Mouse (Mus musculus) cortical plate, adult 2 months (tissue): ENCODE measurements at regions not wholly inside any gene's neighbourhood (a gene's known extent, or its start where the extent isn't known, plus 50 kb on each side); places are given as distances from the start of the nearest gene placed in this dataset.

Source experiments
- H3K27ac ChIP-seq: fragments of 200-500 bp; 2 replicates; pipeline ENCODE4 v1.5.1; 2012; ENCODE audit warnings: low read length, control low read depth, inconsistent platforms; ENCODE audit not compliant: insufficient read depth
- H3K4me1 ChIP-seq: fragments of 200-500 bp; 2 replicates; pipeline ENCODE4 v1.6.1; 2011; ENCODE audit warnings: low read length; ENCODE audit not compliant: control insufficient read depth, insufficient read depth
- H3K4me3 ChIP-seq: fragments of 200-500 bp; 2 replicates; pipeline ENCODE4 v1.5.1; 2011; ENCODE audit warnings: mild to moderate bottlenecking, low read length, control low read depth; ENCODE audit not compliant: insufficient read depth
- CTCF ChIP-seq: fragments of 200-500 bp; IDR thresholded peaks from 2 replicates; pipeline ENCODE4 v1.5.1; 2011; ENCODE audit warnings: mild to moderate bottlenecking, control low read depth, low read length; ENCODE audit not compliant: insufficient read depth; ENCODE audit errors: extremely low read depth
- POLR2A ChIP-seq: fragments of 200-500 bp; IDR thresholded peaks from 2 replicates; pipeline ENCODE4 v1.6.1; 2011; ENCODE audit warnings: mild to moderate bottlenecking, low read length, control low read depth; ENCODE audit not compliant: insufficient read depth; ENCODE audit errors: extremely low read depth

GRCm38 (mm10) chr9:100404426-100404825 lies 82.2 kb downstream of the Il20rb start:
- no peak for TF ChIP-seq CTCF
- H3K4me1 ChIP-seq, result no peaks in the 10 kb centered on the region
- no peak overlapping the region for H3K4me3 ChIP-seq
- no peak overlapping the region for H3K27ac ChIP-seq

- Histone ChIP-seq H3K4me1 (no peaks in the 10 kb centered on the region), H3K4me3 (no peak overlapping the region), H3K27ac (no peak overlapping the region)
- no peak for TF ChIP-seq POLR2A
- peak; percentile 46; the same call in 1 of the 2 replicates for TF ChIP-seq CTCF
Observed at GRCm38 (mm10) chr9:100400366-100400765, 86.2 kb downstream of the Il20rb start.

GRCm38 (mm10) chr9:100396340-100396910 lies 90.2 kb downstream of the Il20rb start:
- Histone ChIP-seq H3K27ac (no peak overlapping the region), H3K4me3 (no peak overlapping the region), H3K4me1 (no peaks in the 10 kb centered on the region)
- no peak for TF ChIP-seq POLR2A
- TF ChIP-seq CTCF, result no peak

- H3K27ac ChIP-seq, result no peak overlapping the region
- TF ChIP-seq CTCF (peak; percentile 91), POLR2A (no peak)
- H3K4me1 ChIP-seq, result no peaks in the 10 kb centered on the region
- no peak overlapping the region for H3K4me3 ChIP-seq
Observed at GRCm38 (mm10) chr9:100395711-100396110, 90.9 kb downstream of the Il20rb start.

GRCm38 (mm10) chr9:100394632-100395031 lies 92.0 kb downstream of the Il20rb start:
- TF ChIP-seq CTCF, result no peak
- TF ChIP-seq POLR2A, result no peak
- H3K4me3 ChIP-seq, result no peak overlapping the region

GRCm38 (mm10) chr9:100394166-100394565 lies 92.4 kb downstream of the Il20rb start:
- TF ChIP-seq POLR2A, result no peak
- TF ChIP-seq CTCF, result no peak
- Histone ChIP-seq H3K4me3 (no peak overlapping the region), H3K27ac (no peak overlapping the region), H3K4me1 (no peaks in the 10 kb centered on the region)

More at GRCm38 (mm10) chr9:100394632-100395031, 92.0 kb downstream of the Il20rb start:
- no peaks in the 10 kb centered on the region for H3K4me1 ChIP-seq
- no peak overlapping the region for H3K27ac ChIP-seq

- Histone ChIP-seq H3K4me3 (no peak overlapping the region), H3K4me1 (no peaks in the 10 kb centered on the region), H3K27ac (no peak overlapping the region)
- TF ChIP-seq CTCF, result no peak
- TF ChIP-seq POLR2A, result no peak
Observed at GRCm38 (mm10) chr9:100392262-100392661, 94.3 kb downstream of the Il20rb start.

GRCm38 (mm10) chr9:100391566-100392213 lies 94.9 kb downstream of the Il20rb start:
- Histone ChIP-seq H3K27ac (no peak overlapping the region), H3K4me1 (no peaks in the 10 kb centered on the region), H3K4me3 (no peak overlapping the region)
- no peak for TF ChIP-seq POLR2A
- no peak for TF ChIP-seq CTCF

GRCm38 (mm10) chr9:100388393-100388792 lies 98.2 kb downstream of the Il20rb start:
- TF ChIP-seq CTCF (no peak), POLR2A (no peak)
- H3K27ac ChIP-seq, result no peak overlapping the region
- H3K4me1 ChIP-seq, result no peaks in the 10 kb centered on the region
- H3K4me3 ChIP-seq, result no peak overlapping the region

- Histone ChIP-seq H3K4me1 (no peaks in the 10 kb centered on the region), H3K4me3 (no peak overlapping the region), H3K27ac (no peak overlapping the region)
- TF ChIP-seq CTCF (no peak), POLR2A (no peak)
Observed at GRCm38 (mm10) chr9:100387171-100387685, 99.4 kb downstream of the Il20rb start.
